Mouse (Mus musculus) gastrocnemius, adult 8-10 months (tissue): Measurements from ENCODE around the gene Slc22a18. TPM values are rescaled to one million over a fixed set of nuclear protein-coding genes. Genes with fewer than 3 reads are reported as not detected.
A peak's percentile ranks its signal among the peaks of the same experiment; 100 is the strongest.

Experiments used
- DNase-seq, 2 experiments: peaks; one replicate each; pipeline ENCODE4 v3.0.0; 2022; ENCODE audit warnings: low spot score in 2 of 2
- total RNA-seq, 4 experiments: library from RNA; stranded (reverse); gene quantifications; 2 replicates each; pipeline ENCODE4 v1.2.4; 2022

The Slc22a18 gene
- total RNA-seq, 4 experiments from 2014 or later, result 0.32 to 0.56 TPM; not detected in 2

- no peak for DNase-seq
These were observed 11.0 kb upstream of the Slc22a18 start for GRCm38 (mm10) chr7:143462516-143462915.

- peak in 1 of 2 experiments; percentile 46 for DNase-seq
These were observed 9.6 kb upstream of the Slc22a18 start for GRCm38 (mm10) chr7:143463865-143464415.

GRCm38 (mm10) chr7:143464811-143465560 is 8.6 kb upstream of the Slc22a18 start:
- peak in 1 of 2 experiments; percentile 22 for DNase-seq

- DNase-seq, result peak; percentile 67 to 73
These were observed 7.3 kb upstream of the Slc22a18 start for GRCm38 (mm10) chr7:143466099-143466677.

GRCm38 (mm10) chr7:143467714-143468113 is 5.8 kb upstream of the Slc22a18 start:
- DNase-seq, result no peak

- peak; percentile 22 to 42 for DNase-seq
These were observed 3.6 kb upstream of the Slc22a18 start for GRCm38 (mm10) chr7:143469946-143470345.

- DNase-seq, result no peak
These were observed 1.3 kb downstream of the Slc22a18 start for GRCm38 (mm10) chr7:143474811-143475210.

- no peak for DNase-seq
These were observed 2.3 kb downstream of the Slc22a18 start for GRCm38 (mm10) chr7:143475876-143476275.

GRCm38 (mm10) chr7:143476702-143477335 is 3.3 kb downstream of the Slc22a18 start:
- DNase-seq, result no peak

- DNase-seq, result no peak
These were observed 4.3 kb downstream of the Slc22a18 start for GRCm38 (mm10) chr7:143477800-143478199.

- DNase-seq, result peak; percentile 33 to 38
These were observed 7.0 kb downstream of the Slc22a18 start for GRCm38 (mm10) chr7:143480498-143480897.

GRCm38 (mm10) chr7:143481806-143482387 is 8.4 kb downstream of the Slc22a18 start:
- DNase-seq, result no peak

- DNase-seq, result no peak
These were observed 9.0 kb downstream of the Slc22a18 start for GRCm38 (mm10) chr7:143482541-143482940.

GRCm38 (mm10) chr7:143489735-143490134 is 16.2 kb downstream of the Slc22a18 start:
- DNase-seq, result no peak

- DNase-seq, result no peak
These were observed 20.1 kb downstream of the Slc22a18 start for GRCm38 (mm10) chr7:143493616-143494126.

GRCm38 (mm10) chr7:143495104-143495961 is 21.8 kb downstream of the Slc22a18 start:
- DNase-seq, result no peak

GRCm38 (mm10) chr7:143498584-143498983 is 25.0 kb downstream of the Slc22a18 start:
- DNase-seq, result no peak

GRCm38 (mm10) chr7:143500912-143501311 is 27.4 kb downstream of the Slc22a18 start:
- DNase-seq, result no peak

GRCm38 (mm10) chr7:143501643-143502417 is 28.3 kb downstream of the Slc22a18 start:
- no peak for DNase-seq
